Mouse (Mus musculus) stomach, embryonic 14.5 days (tissue): ENCODE measurements around the gene Atcay. TPM values are rescaled to one million over a fixed set of nuclear protein-coding genes. Genes with fewer than 3 reads are reported as not detected.

Source experiments
- ATAC-seq: fragments of 200-750 bp; cut with Nextera tagmentation; 2 replicates; pipeline ENCODE4 v1.8.0; 2017; ENCODE audit warnings: low read depth, moderate TSS enrichment; ENCODE audit not compliant: insufficient number of reproducible peaks, insufficient read depth, low FRiP score
- H3K27ac ChIP-seq: fragments of 300-500 bp; sonication (generic); 2 replicates; pipeline ENCODE4 v1.5.1; 2014; ENCODE audit warnings: mild to moderate bottlenecking, low read length, moderate library complexity, mixed read lengths
- H3K27me3 ChIP-seq: fragments of 300-500 bp; sonication (generic); 2 replicates; pipeline ENCODE4 v1.6.1; 2014; ENCODE audit warnings: low read length, control low read depth, mixed read lengths; ENCODE audit not compliant: control insufficient read depth, insufficient read depth
- H3K36me3 ChIP-seq: fragments of 300-500 bp; sonication (generic); 2 replicates; pipeline ENCODE4 v1.6.1; 2014; ENCODE audit warnings: mild to moderate bottlenecking, control low read depth, low read length, moderate library complexity, mixed read lengths; ENCODE audit not compliant: control insufficient read depth, insufficient read depth
- H3K4me1 ChIP-seq: fragments of 300-500 bp; sonication (generic); 2 replicates; pipeline ENCODE4 v1.6.1; 2014; ENCODE audit warnings: low read length, control low read depth, mixed read lengths; ENCODE audit not compliant: control insufficient read depth, insufficient read depth
- H3K4me2 ChIP-seq: fragments of 300-500 bp; sonication (generic); replicated peaks from 2 replicates; pipeline ENCODE4 v1.6.1; 2014; ENCODE audit warnings: low read depth, low read length, control low read depth
- H3K4me3 ChIP-seq: fragments of 300-500 bp; sonication (generic); 2 replicates; pipeline ENCODE4 v1.5.1; 2014; ENCODE audit warnings: low read depth, low read length, control low read depth
- H3K9ac ChIP-seq: fragments of 300-500 bp; sonication (generic); replicated peaks from 2 replicates; pipeline ENCODE4 v1.6.1; 2014; ENCODE audit warnings: low read depth, mild to moderate bottlenecking, control low read depth, low read length, moderate library complexity, mixed read lengths
- H3K9me3 ChIP-seq: fragments of 300-500 bp; sonication (generic); 2 replicates; pipeline ENCODE4 v1.6.1; 2016; ENCODE audit warnings: low read depth, low read length, control low read depth; ENCODE audit not compliant: control insufficient read depth
- WGBS: fragments of 180-500 bp; shearing (Covaris S2); extraction: QIAGEN DNeasy Blood & Tissue Kit; methylation state at CpG from one replicate; pipeline ENCODE4 v1.1.7; 2014; 5-methylcytosine and 5-hydroxymethylcytosine counted together
- polyA plus RNA-seq: library from polyadenylated mRNA; unstranded; fragments of >200 nt; fragmentation: Nextera tagmentation; extraction: Ambion mirVana; gene quantifications from 2 replicates; pipeline ENCODE4 v1.2.1, GENCODE M21; 2014

Atcay gene
- polyA plus RNA-seq, 1 experiment from 2014 or later, result 1.9 TPM

- H3K4me2 ChIP-seq, result no peak overlapping the region
- WGBS, result 81% methylated on average over 8 of the region's 8 CpGs
These were observed 18.8 kb upstream of the Atcay start for GRCm38 (mm10) chr10:81249442-81249841.

GRCm38 (mm10) chr10:81247804-81248203, 17.2 kb upstream of the Atcay start:
- Histone ChIP-seq H3K4me2 (no peak overlapping the region), H3K4me3 (no peak overlapping the region), H3K27me3 (peaks cover 9% of the 10 kb centered on the region), H3K4me1 (no peaks in the 10 kb centered on the region), H3K36me3 (no peaks in the 10 kb centered on the region), H3K9ac (no peak overlapping the region), H3K9me3 (no peaks in the 10 kb centered on the region), H3K27ac (no peak overlapping the region)
- no peak for ATAC-seq
- 92% methylated on average over 2 of the region's 2 CpGs for WGBS

More at GRCm38 (mm10) chr10:81249442-81249841, 18.8 kb upstream of the Atcay start:
- no peak overlapping the region for H3K4me3 ChIP-seq
- no peak for ATAC-seq
- peaks cover 13% of the 10 kb centered on the region for H3K27me3 ChIP-seq
- H3K27ac ChIP-seq, result no peak overlapping the region
- H3K9ac ChIP-seq, result no peak overlapping the region
- H3K36me3 ChIP-seq, result no peaks in the 10 kb centered on the region
- no peaks in the 10 kb centered on the region for H3K9me3 ChIP-seq
- no peaks in the 10 kb centered on the region for H3K4me1 ChIP-seq

- ATAC-seq, result no peak
- Histone ChIP-seq H3K9ac (no peak overlapping the region), H3K27me3 (0 out of 2 replicates have a peak, but pooled peaks cover 2% of the 10 kb centered on the region), H3K4me3 (no peak overlapping the region), H3K4me2 (no peak overlapping the region), H3K9me3 (no peaks in the 10 kb centered on the region), H3K4me1 (no peaks in the 10 kb centered on the region), H3K36me3 (no peaks in the 10 kb centered on the region), H3K27ac (no peak overlapping the region)
- WGBS, result 91% methylated on average over 6 of the region's 6 CpGs
These were observed 14.5 kb upstream of the Atcay start for GRCm38 (mm10) chr10:81245166-81245565.

GRCm38 (mm10) chr10:81244595-81244994, 14.0 kb upstream of the Atcay start:
- 13% methylated on average over 17 of the region's 17 CpGs for WGBS
- no peaks in the 10 kb centered on the region for H3K9me3 ChIP-seq
- H3K27me3 ChIP-seq, result peaks cover 6% of the 10 kb centered on the region; the same call in 1 of the 2 replicates
- H3K4me3 ChIP-seq, result no peak overlapping the region
- no peak overlapping the region for H3K9ac ChIP-seq
- H3K4me2 ChIP-seq, result no peak overlapping the region
- ATAC-seq, result peak; percentile 59; the same call in 1 of the 2 replicates
- H3K36me3 ChIP-seq, result no peaks in the 10 kb centered on the region
- H3K27ac ChIP-seq, result no peak overlapping the region
- H3K4me1 ChIP-seq, result no peaks in the 10 kb centered on the region

GRCm38 (mm10) chr10:81244146-81244545, 13.5 kb upstream of the Atcay start:
- 0 out of 2 replicates have a peak, but pooled peaks have one; percentile 17 for ATAC-seq
- no peak overlapping the region for H3K4me2 ChIP-seq

GRCm38 (mm10) chr10:81242021-81242420, 11.4 kb upstream of the Atcay start:
- Histone ChIP-seq H3K36me3 (no peaks in the 10 kb centered on the region), H3K27ac (no peak overlapping the region), H3K4me1 (no peaks in the 10 kb centered on the region), H3K27me3 (peaks cover 9% of the 10 kb centered on the region; the same call in 1 of the 2 replicates), H3K4me2 (no peak overlapping the region), H3K9me3 (no peaks in the 10 kb centered on the region), H3K4me3 (no peak overlapping the region), H3K9ac (no peak overlapping the region)
- ATAC-seq, result no peak
- WGBS, result 89% methylated on average over 16 of the region's 16 CpGs

More at GRCm38 (mm10) chr10:81244146-81244545, 13.5 kb upstream of the Atcay start:
- Histone ChIP-seq H3K4me3 (no peak overlapping the region), H3K4me1 (no peaks in the 10 kb centered on the region), H3K27ac (no peak overlapping the region), H3K9me3 (no peaks in the 10 kb centered on the region), H3K36me3 (no peaks in the 10 kb centered on the region), H3K27me3 (peaks cover 9% of the 10 kb centered on the region; the same call in 1 of the 2 replicates), H3K9ac (no peak overlapping the region)
- WGBS, result 80% methylated on average over 4 of the region's 4 CpGs

- Histone ChIP-seq H3K9ac (no peak overlapping the region), H3K4me2 (no peak overlapping the region), H3K36me3 (no peaks in the 10 kb centered on the region), H3K27ac (no peak overlapping the region), H3K9me3 (no peaks in the 10 kb centered on the region), H3K27me3 (peaks cover 9% of the 10 kb centered on the region; the same call in 1 of the 2 replicates), H3K4me1 (no peaks in the 10 kb centered on the region), H3K4me3 (no peak overlapping the region)
- ATAC-seq, result no peak
- 27% methylated on average over 13 of the region's 13 CpGs for WGBS
These were observed 10.2 kb upstream of the Atcay start for GRCm38 (mm10) chr10:81240876-81241275.

- no peak overlapping the region for H3K27ac ChIP-seq
- 64% methylated on average over 2 of the region's 2 CpGs for WGBS
- H3K4me3 ChIP-seq, result no peak overlapping the region
- no peaks in the 10 kb centered on the region for H3K9me3 ChIP-seq
- no peak overlapping the region for H3K4me2 ChIP-seq
- no peak for ATAC-seq
- H3K4me1 ChIP-seq, result 0 out of 2 replicates have a peak, but pooled peaks cover 1% of the 10 kb centered on the region
- no peaks in the 10 kb centered on the region for H3K36me3 ChIP-seq
- no peak overlapping the region for H3K9ac ChIP-seq
- H3K27me3 ChIP-seq, result peaks cover 9% of the 10 kb centered on the region; the same call in 1 of the 2 replicates
These were observed 8.0 kb upstream of the Atcay start for GRCm38 (mm10) chr10:81238618-81239017.
